Mouse (Mus musculus): ENCODE measurements around the gene Gm2056.
"Not testable (repeated sequence)": the region's sequence is repeated elsewhere in the genome, so short reads cannot be mapped to it uniquely, and the experiment has no call there.

DNA sequence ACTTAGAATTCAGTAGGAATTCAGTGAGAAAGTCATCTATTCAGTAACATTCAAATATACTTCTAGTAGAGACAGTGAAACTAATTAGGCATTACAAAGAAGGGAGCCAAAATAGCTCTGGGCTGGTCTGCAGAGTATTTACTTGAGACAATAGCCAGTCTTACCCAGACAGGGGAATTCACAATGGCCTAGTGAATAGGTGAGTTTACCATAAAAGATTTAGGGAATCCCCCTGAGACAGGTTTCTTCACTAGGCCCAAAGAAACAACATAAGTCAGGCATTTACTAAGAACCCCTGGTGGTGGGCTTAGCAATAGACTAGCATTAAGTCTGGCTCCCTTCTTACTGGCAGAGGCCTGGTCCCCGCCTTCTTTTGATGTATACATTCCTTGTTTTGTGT, 18.4 kb downstream of the Gm2056 start:
- not testable (repeated sequence) for TF ChIP-seq CTCF, POLR2A (IDR thresholded peaks at IDR 0.05; ENCODE audit: extremely low read depth, insufficient read depth, low read length)
